Mouse (Mus musculus) hindbrain, embryonic 10.5 days (tissue): Measurements from ENCODE around the gene Rims3. TPM values are rescaled to one million over a fixed set of nuclear protein-coding genes. Genes with fewer than 3 reads are reported as not detected.

Experiments
- polyA plus RNA-seq: library from polyadenylated mRNA; unstranded; fragments of >200 nt; fragmentation: Nextera tagmentation; extraction: Ambion mirVana; gene quantifications from 2 replicates; pipeline ENCODE4 v1.2.1, GENCODE M21; 2016

Gene Rims3
- polyA plus RNA-seq, 1 experiment from 2014 or later = 5.2 TPM

Other genes starting within 250 kb of the Rims3 start
- 16.5 and 17.3 TPM in 2 replicates for gene Cited4, start 188.2 kb upstream of the Rims3 start, polyA plus RNA-seq
- 3.9 and 4.6 TPM in 2 replicates for gene Kcnq4, start 106.2 kb upstream of the Rims3 start, polyA plus RNA-seq
- gene Nfyc, start 23.2 kb upstream of the Rims3 start, polyA plus RNA-seq = 124 and 135 TPM in 2 replicates
- 32.3 and 34.8 TPM in 2 replicates for gene Exo5, start 70.2 kb downstream of the Rims3 start, polyA plus RNA-seq
- 9.2 and 9.3 TPM in 2 replicates for gene Zfp69, start 96.9 kb downstream of the Rims3 start, polyA plus RNA-seq
- 15.2 and 19.2 TPM in 2 replicates for gene Smap2, start 162.4 kb downstream of the Rims3 start, polyA plus RNA-seq
- 6.4 and 6.5 TPM in 2 replicates for gene Col9a2, start 184.6 kb downstream of the Rims3 start, polyA plus RNA-seq
- gene Zmpste24, start 243.4 kb downstream of the Rims3 start, polyA plus RNA-seq = 27.9 and 29.6 TPM in 2 replicates